Mouse (Mus musculus): ENCODE measurements around the gene Shisa8.

Gene Shisa8

DNA sequence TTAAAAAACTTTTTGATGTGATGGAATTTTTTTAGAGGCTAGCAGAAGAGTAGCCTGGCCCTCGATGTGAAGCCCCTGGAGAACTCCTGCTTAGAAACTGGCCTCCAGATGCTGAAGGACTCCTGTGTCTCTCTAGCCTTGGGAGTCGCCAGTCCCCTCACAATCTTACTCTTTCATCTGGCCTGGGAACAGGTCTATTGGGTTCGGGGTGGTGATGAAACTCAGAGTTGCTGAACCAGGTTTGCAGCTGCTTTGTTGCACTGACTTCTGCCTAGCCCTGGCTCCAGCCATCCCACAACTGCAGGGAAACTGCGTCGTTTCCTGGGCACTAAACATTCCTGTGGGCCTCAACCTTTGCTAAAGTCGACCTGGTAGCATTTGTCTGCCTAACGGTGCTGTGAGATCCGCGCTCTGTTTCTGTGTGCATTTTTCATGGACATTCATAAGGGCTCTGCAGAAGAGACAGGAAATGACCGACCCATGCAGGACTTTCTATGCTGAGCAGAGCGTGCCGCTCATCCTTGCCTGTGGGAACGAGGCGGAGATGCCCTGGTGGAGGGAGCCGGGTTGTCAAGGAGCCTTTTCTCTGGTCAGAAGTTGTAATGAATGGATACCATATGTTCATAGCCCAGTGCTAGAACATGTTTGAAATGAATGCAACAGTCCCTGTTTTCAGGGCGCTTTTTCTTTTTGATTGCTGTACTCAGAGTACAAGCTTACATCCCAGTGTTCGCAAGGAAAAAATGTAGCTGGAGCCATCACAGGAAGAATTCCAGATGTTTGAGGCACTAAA, 54.2 kb downstream of the Shisa8 start:
- ATAC-seq (ENCODE audit: insufficient number of reproducible peaks, low FRiP score, low TSS enrichment): no peak

DNA sequence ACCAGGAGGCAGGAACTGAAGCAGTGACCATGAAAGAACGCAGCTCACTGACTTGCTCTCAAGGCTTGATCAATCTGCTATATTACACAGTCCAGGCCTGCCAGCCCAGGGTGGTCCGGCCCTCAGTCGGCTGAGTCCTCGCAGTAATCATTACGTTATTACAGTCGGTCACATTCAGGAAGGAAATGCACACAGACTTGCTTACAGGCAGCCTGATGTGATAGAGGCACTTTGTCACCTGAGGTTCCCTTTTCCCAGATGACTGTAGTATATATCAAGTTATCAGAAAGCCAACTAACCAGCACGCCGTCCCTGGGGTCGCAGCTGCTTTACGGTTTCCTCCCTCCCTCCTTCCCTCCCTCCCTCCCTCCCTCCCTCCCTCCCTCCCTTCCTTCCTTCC, 55.7 kb downstream of the Shisa8 start:
- no peak for ATAC-seq (ENCODE audit: insufficient number of reproducible peaks, low FRiP score, low TSS enrichment)

DNA sequence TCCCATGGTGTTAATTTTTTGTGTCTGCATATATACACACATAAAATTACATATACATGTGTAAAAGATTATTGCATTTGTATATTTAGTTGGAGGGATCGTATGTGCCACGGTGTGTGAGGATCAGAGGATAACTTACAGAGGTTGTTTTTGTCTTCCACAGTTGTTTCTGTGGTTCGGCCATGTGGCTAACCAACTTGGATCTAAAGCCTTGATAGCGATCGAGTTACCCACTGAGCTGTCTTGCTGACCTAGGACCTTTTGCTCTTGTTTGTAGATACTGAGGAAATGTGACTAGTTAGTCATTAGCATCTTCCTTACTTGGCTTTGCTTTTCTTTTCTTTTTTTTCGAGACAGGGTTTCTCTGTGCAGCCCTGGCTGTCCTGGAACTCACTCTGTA, 56.3 kb downstream of the Shisa8 start:
- ATAC-seq (ENCODE audit: insufficient number of reproducible peaks, low FRiP score, low TSS enrichment): no peak
